Mouse (Mus musculus) heart, adult 2 months (tissue): ENCODE data around the gene Dars.

Experiments
- CTCF ChIP-seq: fragments of 200-600 bp; IDR thresholded peaks from 2 replicates; pipeline ENCODE4 v1.8.1; 2022; ENCODE audit warnings: antibody characterized with exemption, mild to moderate bottlenecking, moderate library complexity
- EP300 ChIP-seq: fragments of 200-500 bp; IDR thresholded peaks from 2 replicates; pipeline ENCODE4 v1.6.1; 2011; ENCODE audit warnings: low read depth, low read length, control low read depth; ENCODE audit not compliant: insufficient read depth
- POLR2A ChIP-seq: fragments of 200-500 bp; IDR thresholded peaks from 2 replicates; pipeline ENCODE4 v1.6.1; 2011; ENCODE audit warnings: mild to moderate bottlenecking, low read depth, low read length, control low read depth; ENCODE audit not compliant: insufficient read depth

DNA sequence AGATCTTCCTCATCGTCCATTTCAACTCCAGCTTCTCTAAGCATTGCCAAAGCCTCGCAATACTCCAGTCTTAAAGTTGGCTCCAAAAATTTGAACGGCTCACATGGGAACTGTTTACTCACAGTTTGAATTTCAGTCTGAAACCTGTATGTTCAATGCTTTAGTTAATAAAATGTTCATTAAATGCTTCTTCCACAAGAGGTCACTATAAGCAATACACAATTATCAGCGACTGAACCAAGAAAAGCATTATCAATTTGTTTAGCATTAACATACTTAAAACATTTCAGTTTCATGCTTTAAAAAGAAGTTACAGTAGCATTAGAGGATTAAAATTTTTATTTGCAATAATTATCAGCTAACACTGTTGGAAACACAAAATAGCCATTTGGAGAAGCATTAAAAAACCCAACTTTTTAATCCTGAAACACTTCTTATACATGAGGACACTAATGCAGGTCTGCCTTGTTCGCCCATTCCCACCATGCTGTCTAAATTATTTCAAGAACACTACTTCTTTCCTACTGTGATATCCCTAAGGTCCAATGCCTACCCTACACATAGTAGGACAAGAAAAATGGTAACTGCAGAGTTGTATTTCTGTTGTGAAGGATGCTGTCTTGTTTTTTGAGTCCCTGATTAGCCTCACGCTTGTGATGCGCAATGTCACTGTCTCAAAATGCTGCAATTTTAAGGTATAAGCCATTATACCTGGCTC, 44.9 kb downstream of the Dars start:
- TF ChIP-seq EP300 (no peak), CTCF (peak; percentile 79), POLR2A (no peak)
